Mouse (Mus musculus) hematopoietic stem cell, adult 5-6 weeks (primary cell): ENCODE data around the gene Ugt2b34. TPM values are rescaled to one million over a fixed set of nuclear protein-coding genes. Genes with fewer than 3 reads are reported as not detected.

Experiments used
- total RNA-seq: library from RNA; stranded (forward); fragments of 172-1452, 232-1000 nt; gene quantifications from 2 replicates; pipeline ENCODE4 v1.2.3, GENCODE M21; 2017

Gene Ugt2b34
- total RNA-seq, 1 experiment from 2014 or later = not detected

Other genes with a start within 250 kb of the Ugt2b34 start
- not detected in 2 replicates for gene Tmprss11b, start 230.6 kb downstream of the Ugt2b34 start, total RNA-seq
- gene Tmprss11e, start 161.1 kb downstream of the Ugt2b34 start, total RNA-seq = not detected in 2 replicates
- gene Ythdc1, start 102.7 kb downstream of the Ugt2b34 start, total RNA-seq = 270 and 271 TPM in 2 replicates
- gene Ugt2b1, start 19.6 kb upstream of the Ugt2b34 start, total RNA-seq = not detected in 2 replicates
- gene Ugt2b35, start 93.9 kb upstream of the Ugt2b34 start, total RNA-seq = not detected in 2 replicates
- gene Ugt2b36, start 185.6 kb upstream of the Ugt2b34 start, total RNA-seq = not detected in 2 replicates
- not detected in 2 replicates for gene Ugt2b5, start 233.4 kb upstream of the Ugt2b34 start, total RNA-seq